Mouse (Mus musculus): ENCODE measurements around the gene Msrb1. TPM values are rescaled to one million over a fixed set of nuclear protein-coding genes. Genes with fewer than 3 reads are reported as not detected.

The Msrb1 gene
- polyA plus RNA-seq, 1 experiment from 2014 or later, result 27.2 TPM

- Histone ChIP-seq H3K9me3 (ENCODE audit: control insufficient read depth, low read length) (no peaks in the 10 kb centered on the region), H3K9ac (ENCODE audit: low read length) (no peak overlapping the region), H3K27me3 (ENCODE audit: control insufficient read depth, insufficient read depth, low read length) (no peaks in the 10 kb centered on the region), H3K36me3 (ENCODE audit: control insufficient read depth, insufficient read depth, low read length) (no peaks in the 10 kb centered on the region), H3K27ac (ENCODE audit: low read depth, low read length) (no peak overlapping the region), H3K4me1 (ENCODE audit: control insufficient read depth, insufficient read depth, low read length) (no peaks in the 10 kb centered on the region), H3K4me3 (ENCODE audit: low read depth, low read length) (no peak overlapping the region), H3K4me2 (ENCODE audit: low read depth) (no peak overlapping the region)
- DNase-seq (ENCODE audit: low spot score) (no peak), ATAC-seq (ENCODE audit: insufficient read depth, low FRiP score, low TSS enrichment) (no peak)
- 61% methylated on average over 21 of the region's 22 CpGs for WGBS
Measured at GRCm38 (mm10) chr17:24765016-24765905, 28.8 kb downstream of the Msrb1 start.

- DNase-seq (ENCODE audit: low spot score), result no peak
Measured at GRCm38 (mm10) chr17:24766266-24766875, 29.9 kb downstream of the Msrb1 start.

DNA sequence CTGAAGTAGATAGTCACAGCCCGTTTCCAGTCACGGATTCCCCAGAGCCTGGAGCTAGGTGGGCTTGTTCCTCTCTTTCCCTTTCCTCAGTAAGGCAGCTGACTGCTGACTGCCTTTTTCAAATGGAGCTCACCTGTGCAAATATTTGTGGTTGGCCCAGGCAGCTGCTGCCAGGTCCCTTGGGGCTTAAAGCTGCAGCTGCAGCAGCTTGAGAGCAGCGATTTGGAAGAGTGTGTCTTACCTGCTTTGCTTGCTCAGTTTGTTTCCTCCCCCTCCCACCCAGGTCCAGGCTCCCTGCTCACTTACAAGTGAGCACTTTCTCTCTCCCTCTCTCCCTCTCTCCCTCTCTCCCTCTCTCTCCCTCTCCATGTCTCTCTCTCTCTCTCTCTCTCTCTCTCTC is 32.7 kb downstream of the Msrb1 start:
- WGBS, result 37% methylated on average over 3 of the region's 3 CpGs
- Histone ChIP-seq H3K27ac (ENCODE audit: low read depth, low read length) (no peak overlapping the region), H3K36me3 (ENCODE audit: control insufficient read depth, insufficient read depth, low read length) (no peaks in the 10 kb centered on the region), H3K27me3 (ENCODE audit: control insufficient read depth, insufficient read depth, low read length) (no peaks in the 10 kb centered on the region), H3K9me3 (ENCODE audit: control insufficient read depth, low read length) (no peaks in the 10 kb centered on the region), H3K4me3 (ENCODE audit: low read depth, low read length) (no peak overlapping the region), H3K4me2 (ENCODE audit: low read depth) (no peak overlapping the region), H3K9ac (ENCODE audit: low read length) (no peak overlapping the region), H3K4me1 (ENCODE audit: control insufficient read depth, insufficient read depth, low read length) (no peaks in the 10 kb centered on the region)
- ATAC-seq (ENCODE audit: insufficient read depth, low FRiP score, low TSS enrichment), result no peak
- no peak for DNase-seq (ENCODE audit: low spot score)

More at GRCm38 (mm10) chr17:24766266-24766875, 29.9 kb downstream of the Msrb1 start:
- no peaks in the 10 kb centered on the region for H3K36me3 ChIP-seq (ENCODE audit: control insufficient read depth, insufficient read depth, low read length)
- no peaks in the 10 kb centered on the region for H3K9me3 ChIP-seq (ENCODE audit: control insufficient read depth, low read length)
- no peak overlapping the region for H3K4me3 ChIP-seq (ENCODE audit: low read depth, low read length)
- H3K27ac ChIP-seq (ENCODE audit: low read depth, low read length), result no peak overlapping the region
- no peak overlapping the region for H3K4me2 ChIP-seq (ENCODE audit: low read depth)
- 33% methylated on average over 12 of the region's 12 CpGs for WGBS
- no peaks in the 10 kb centered on the region for H3K27me3 ChIP-seq (ENCODE audit: control insufficient read depth, insufficient read depth, low read length)
- no peaks in the 10 kb centered on the region for H3K4me1 ChIP-seq (ENCODE audit: control insufficient read depth, insufficient read depth, low read length)
- no peak for ATAC-seq (ENCODE audit: insufficient read depth, low FRiP score, low TSS enrichment)
- no peak overlapping the region for H3K9ac ChIP-seq (ENCODE audit: low read length)

- no peak overlapping the region for H3K27ac ChIP-seq (ENCODE audit: low read depth, low read length)
- no peak for DNase-seq (ENCODE audit: low spot score)
- H3K4me2 ChIP-seq (ENCODE audit: low read depth), result no peak overlapping the region
- WGBS, result 83% methylated on average over 5 of the region's 5 CpGs
- no peaks in the 10 kb centered on the region for H3K4me1 ChIP-seq (ENCODE audit: control insufficient read depth, insufficient read depth, low read length)
- no peak overlapping the region for H3K4me3 ChIP-seq (ENCODE audit: low read depth, low read length)
- ATAC-seq (ENCODE audit: insufficient read depth, low FRiP score, low TSS enrichment), result no peak
- no peaks in the 10 kb centered on the region for H3K36me3 ChIP-seq (ENCODE audit: control insufficient read depth, insufficient read depth, low read length)
- no peak overlapping the region for H3K9ac ChIP-seq (ENCODE audit: low read length)
- no peaks in the 10 kb centered on the region for H3K9me3 ChIP-seq (ENCODE audit: control insufficient read depth, low read length)
- no peaks in the 10 kb centered on the region for H3K27me3 ChIP-seq (ENCODE audit: control insufficient read depth, insufficient read depth, low read length)
Measured at GRCm38 (mm10) chr17:24773241-24773640, 36.8 kb downstream of the Msrb1 start.

DNA sequence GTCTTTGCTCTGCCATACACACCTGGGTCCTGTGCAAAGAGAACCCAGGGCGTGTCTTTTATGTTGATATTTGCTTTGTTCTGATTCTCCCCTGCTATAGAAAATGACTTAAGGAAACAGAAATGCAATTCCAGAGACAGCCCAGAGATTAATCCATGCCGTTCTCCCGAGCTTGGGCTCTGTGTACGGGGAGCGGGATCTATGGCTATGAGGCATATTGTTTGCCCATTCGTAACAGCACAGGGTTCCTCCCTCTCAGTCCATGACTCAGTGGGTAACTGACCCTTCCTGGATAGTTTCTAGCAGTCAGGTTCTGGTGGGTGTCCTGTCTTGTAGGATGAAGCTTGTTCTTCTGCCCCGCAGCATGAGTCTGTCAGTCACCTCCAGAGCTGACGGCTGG is 38.7 kb downstream of the Msrb1 start:
- no peaks in the 10 kb centered on the region for H3K27me3 ChIP-seq (ENCODE audit: control insufficient read depth, insufficient read depth, low read length)
- H3K36me3 ChIP-seq (ENCODE audit: control insufficient read depth, insufficient read depth, low read length), result no peaks in the 10 kb centered on the region
- H3K4me3 ChIP-seq (ENCODE audit: low read depth, low read length), result no peak overlapping the region
- ATAC-seq (ENCODE audit: insufficient read depth, low FRiP score, low TSS enrichment), result no peak
- H3K4me2 ChIP-seq (ENCODE audit: low read depth), result no peak overlapping the region
- no peak overlapping the region for H3K27ac ChIP-seq (ENCODE audit: low read depth, low read length)
- 86% methylated on average over 8 of the region's 8 CpGs for WGBS
- H3K4me1 ChIP-seq (ENCODE audit: control insufficient read depth, insufficient read depth, low read length), result no peaks in the 10 kb centered on the region
- H3K9me3 ChIP-seq (ENCODE audit: control insufficient read depth, low read length), result no peaks in the 10 kb centered on the region
- H3K9ac ChIP-seq (ENCODE audit: low read length), result no peak overlapping the region
- DNase-seq (ENCODE audit: low spot score), result no peak

DNA sequence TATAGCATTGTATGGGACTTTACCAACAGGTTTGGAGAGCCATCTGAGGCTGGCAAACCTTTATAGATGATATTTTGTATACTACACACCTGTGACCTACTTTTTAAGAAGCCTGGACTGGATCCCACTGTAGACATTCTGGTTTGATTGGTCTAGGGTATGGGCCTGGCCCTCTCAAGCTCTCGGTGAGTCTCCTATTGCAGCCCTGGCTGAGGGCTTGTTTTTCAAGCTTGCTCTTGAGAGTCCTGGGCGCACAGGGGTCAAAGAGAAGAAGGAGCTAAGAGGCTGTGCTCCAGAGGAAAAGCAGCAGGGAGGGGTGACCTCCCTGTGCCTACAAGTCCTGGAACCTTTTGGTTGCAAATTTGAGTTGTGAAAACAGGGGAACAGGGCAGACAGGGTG is 40.6 kb downstream of the Msrb1 start:
- H3K4me1 ChIP-seq (ENCODE audit: control insufficient read depth, insufficient read depth, low read length), result no peaks in the 10 kb centered on the region
- no peak overlapping the region for H3K4me3 ChIP-seq (ENCODE audit: low read depth, low read length)
- no peak overlapping the region for H3K4me2 ChIP-seq (ENCODE audit: low read depth)
- ATAC-seq (ENCODE audit: insufficient read depth, low FRiP score, low TSS enrichment) (no peak), DNase-seq (ENCODE audit: low spot score) (no peak)
- 88% methylated on average over 2 of the region's 2 CpGs for WGBS
- H3K9ac ChIP-seq (ENCODE audit: low read length), result no peak overlapping the region
- H3K27me3 ChIP-seq (ENCODE audit: control insufficient read depth, insufficient read depth, low read length), result no peaks in the 10 kb centered on the region
- H3K9me3 ChIP-seq (ENCODE audit: control insufficient read depth, low read length), result no peaks in the 10 kb centered on the region
- H3K27ac ChIP-seq (ENCODE audit: low read depth, low read length), result no peak overlapping the region
- H3K36me3 ChIP-seq (ENCODE audit: control insufficient read depth, insufficient read depth, low read length), result no peaks in the 10 kb centered on the region

GRCm38 (mm10) chr17:24780821-24781220 is 44.4 kb downstream of the Msrb1 start:
- no peak for ATAC-seq (ENCODE audit: insufficient read depth, low FRiP score, low TSS enrichment)
- no peaks in the 10 kb centered on the region for H3K36me3 ChIP-seq (ENCODE audit: control insufficient read depth, insufficient read depth, low read length)
- H3K27ac ChIP-seq (ENCODE audit: low read depth, low read length), result no peak overlapping the region
- H3K4me2 ChIP-seq (ENCODE audit: low read depth), result no peak overlapping the region
- no peak for DNase-seq (ENCODE audit: low spot score)
- no peak overlapping the region for H3K9ac ChIP-seq (ENCODE audit: low read length)
- WGBS, result 94% methylated on average over 2 of the region's 2 CpGs
- no peaks in the 10 kb centered on the region for H3K9me3 ChIP-seq (ENCODE audit: control insufficient read depth, low read length)
- no peak overlapping the region for H3K4me3 ChIP-seq (ENCODE audit: low read depth, low read length)
- H3K4me1 ChIP-seq (ENCODE audit: control insufficient read depth, insufficient read depth, low read length), result no peaks in the 10 kb centered on the region
- no peaks in the 10 kb centered on the region for H3K27me3 ChIP-seq (ENCODE audit: control insufficient read depth, insufficient read depth, low read length)

DNA sequence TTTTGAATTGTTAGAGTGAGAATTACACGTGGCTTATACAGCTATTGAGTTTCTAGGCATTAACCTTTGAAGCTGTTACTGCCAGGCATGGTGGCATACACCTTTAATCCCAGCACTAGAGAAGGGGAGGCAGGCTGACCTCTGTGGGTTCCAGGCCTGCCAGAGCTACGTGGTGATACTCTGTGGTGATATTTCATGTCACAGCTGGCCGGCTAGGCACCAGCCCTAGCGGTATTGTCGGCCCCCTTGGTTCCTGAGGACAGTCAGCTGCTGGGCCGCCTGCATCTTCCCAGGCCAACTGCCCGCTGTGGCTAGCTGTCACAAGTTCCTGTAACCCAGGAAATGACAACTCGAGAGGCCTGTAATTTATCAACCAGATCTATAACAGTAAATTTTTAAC is 55.7 kb downstream of the Msrb1 start:
- Histone ChIP-seq H3K4me1 (ENCODE audit: control insufficient read depth, insufficient read depth, low read length) (no peaks in the 10 kb centered on the region), H3K27me3 (ENCODE audit: control insufficient read depth, insufficient read depth, low read length) (no peaks in the 10 kb centered on the region), H3K4me2 (ENCODE audit: low read depth) (no peak overlapping the region), H3K9me3 (ENCODE audit: control insufficient read depth, low read length) (no peaks in the 10 kb centered on the region), H3K27ac (ENCODE audit: low read depth, low read length) (no peak overlapping the region), H3K9ac (ENCODE audit: low read length) (no peak overlapping the region), H3K36me3 (ENCODE audit: control insufficient read depth, insufficient read depth, low read length) (no peaks in the 10 kb centered on the region), H3K4me3 (ENCODE audit: low read depth, low read length) (no peak overlapping the region)
- DNase-seq (ENCODE audit: low spot score) (no peak), ATAC-seq (ENCODE audit: insufficient read depth, low FRiP score, low TSS enrichment) (no peak)
- 69% methylated on average over 8 of the region's 8 CpGs for WGBS
